Mouse (Mus musculus) left cerebral cortex, postnatal 25 days (tissue): ENCODE results near the gene Dclk1. TPM values are rescaled to one million over a fixed set of nuclear protein-coding genes. Genes with fewer than 3 reads are reported as not detected.
A peak's percentile ranks its signal among the peaks of the same experiment; 100 is the strongest.

ENCODE experiments used
- DNase-seq, 2 experiments: peaks; one replicate each; pipeline ENCODE4 v3.0.0; 2022; ENCODE audit warnings: low spot score in 2 of 2, mixed read lengths in 1 of 2
- intact Hi-C: fragments of 180-260 bp; cut with DNase I; formaldehyde crosslinking; loops from one replicate; pipeline ENCODE4 v1.15.1; 2025
- total RNA-seq, 2 experiments: library from RNA; stranded (reverse); gene quantifications; 2 replicates each; pipeline ENCODE4 v1.2.3; 2021

Gene Dclk1
- total RNA-seq, 2 experiments from 2014 or later, result 1,039 to 1,049 TPM

- peak; percentile 75 to 88 for DNase-seq
These were observed 300.1 kb downstream of the Dclk1 start for GRCm38 (mm10) chr3:55542310-55542709.

DNA sequence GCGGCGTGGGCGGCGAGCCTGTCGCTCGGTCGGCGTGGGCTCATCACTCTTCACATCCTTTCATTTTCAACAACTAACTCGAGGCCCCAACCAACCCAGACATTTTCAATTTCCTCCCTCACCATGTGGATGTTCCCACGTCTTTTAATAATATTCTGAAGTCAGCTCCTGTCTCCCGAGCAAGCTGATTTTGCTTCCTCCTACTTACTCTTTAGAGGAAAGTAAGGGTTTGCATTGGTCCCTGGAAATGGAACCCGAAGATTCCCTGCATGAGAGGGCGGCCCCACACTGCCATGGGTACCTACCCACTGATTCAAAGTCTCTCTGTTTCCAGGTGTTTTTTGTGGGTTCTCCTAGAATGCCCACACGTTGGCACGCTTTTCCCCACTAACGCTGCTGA, 300.8 kb downstream of the Dclk1 start:
- peak in 1 of 2 experiments; percentile 80 for DNase-seq
- intact Hi-C loops, result loop anchor here (2.0 kb wide), 2 partner anchors 30 to 120 kb away; no protein-coding TSS in a partner anchor

More at GRCm38 (mm10) chr3:55542310-55542709, 300.1 kb downstream of the Dclk1 start:
- intact Hi-C loops, result loop anchor here (2.0 kb wide), 2 partner anchors 30 to 120 kb away; no protein-coding TSS in a partner anchor

DNA sequence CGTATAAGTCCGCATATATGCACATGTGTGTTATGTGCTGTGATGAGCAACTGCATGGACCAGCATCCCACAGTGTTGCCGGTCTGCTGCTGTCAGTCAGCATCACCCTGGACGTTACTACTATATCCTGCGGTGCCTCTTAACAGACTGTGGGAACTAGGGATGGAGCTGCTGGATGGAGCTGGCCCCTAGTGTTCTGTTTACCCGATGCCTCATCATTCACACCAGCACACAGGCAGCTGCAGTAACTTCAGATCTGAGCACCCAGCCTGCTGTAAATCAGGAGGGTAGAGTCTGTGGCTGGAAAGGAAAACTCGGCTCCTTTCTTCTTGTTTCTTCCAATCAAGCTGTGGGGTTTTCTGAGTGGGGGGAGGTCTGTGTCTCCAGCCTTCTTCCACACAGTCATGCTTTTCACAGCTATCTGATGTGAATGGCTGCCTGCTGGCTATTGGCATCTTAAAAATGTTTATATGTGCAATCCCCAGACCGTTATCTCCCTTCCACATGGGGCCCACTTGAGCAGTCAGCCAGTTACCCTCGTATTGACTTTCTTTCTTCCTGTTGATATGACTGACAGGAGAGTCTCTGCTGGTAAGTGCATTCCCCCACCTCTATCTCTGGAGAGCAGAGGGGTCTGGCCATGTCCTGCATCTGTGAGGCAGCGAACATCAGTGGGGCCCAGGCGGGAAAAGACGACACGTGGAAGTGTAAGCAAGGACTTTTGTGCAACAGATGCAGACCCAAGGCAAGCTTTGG, 301.9 kb downstream of the Dclk1 start:
- intact Hi-C loops, result loop anchor here (2.0 kb wide), 2 partner anchors 29 to 119 kb away; no protein-coding TSS in a partner anchor
- DNase-seq, result peak in 1 of 2 experiments; percentile 15

- intact Hi-C loops, result no loop called here
- DNase-seq, result no peak
These were observed 303.1 kb downstream of the Dclk1 start for GRCm38 (mm10) chr3:55545296-55545695.

- intact Hi-C loops, result no loop called here
- no peak for DNase-seq
These were observed 303.8 kb downstream of the Dclk1 start for GRCm38 (mm10) chr3:55545916-55546315.

GRCm38 (mm10) chr3:55547106-55547505, 304.9 kb downstream of the Dclk1 start:
- intact Hi-C loops, result no loop called here
- no peak for DNase-seq

DNA sequence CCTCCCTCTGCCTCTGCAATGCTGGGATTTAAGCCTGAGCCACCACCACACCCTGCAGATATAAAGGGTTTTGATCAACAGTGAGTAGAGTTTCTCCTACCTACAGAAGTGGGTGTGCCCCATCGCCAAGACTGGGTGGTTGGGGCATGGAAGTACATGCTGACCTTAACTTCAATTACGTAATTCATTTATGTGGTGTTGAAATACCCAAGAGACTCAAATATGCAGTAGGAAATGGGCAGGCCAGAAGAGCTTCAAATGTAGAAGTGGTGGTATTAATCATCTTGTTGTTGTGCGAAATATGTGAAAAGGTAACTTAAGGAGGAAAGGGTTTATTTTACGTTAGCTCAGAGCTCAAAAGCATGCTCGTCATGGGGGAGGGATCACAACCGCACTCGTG, 307.2 kb downstream of the Dclk1 start:
- DNase-seq, result no peak
- intact Hi-C loops, result no loop called here

GRCm38 (mm10) chr3:55550962-55551361, 308.8 kb downstream of the Dclk1 start:
- intact Hi-C loops, result no loop called here
- no peak for DNase-seq

DNA sequence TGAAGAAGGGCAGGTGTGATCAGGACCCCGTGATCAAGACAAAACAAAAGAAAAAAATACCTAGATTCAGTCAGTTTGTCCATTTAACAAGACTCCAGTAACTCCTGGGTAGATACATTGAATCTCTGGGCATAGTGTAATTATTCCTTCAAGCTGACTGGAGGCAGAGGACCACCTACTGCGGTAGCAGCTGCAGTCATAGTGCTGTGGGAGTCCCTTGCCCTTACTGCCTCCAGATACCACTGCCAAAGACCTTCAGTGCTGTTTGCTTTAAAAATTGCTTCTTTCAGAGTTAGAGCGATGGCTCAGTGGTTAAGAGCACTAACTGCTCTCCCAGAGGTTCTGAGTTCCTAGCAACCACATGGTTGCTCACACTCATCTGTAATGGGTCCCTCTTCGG, 309.7 kb downstream of the Dclk1 start:
- intact Hi-C loops, result no loop called here
- DNase-seq, result no peak

GRCm38 (mm10) chr3:55553031-55553430, 310.9 kb downstream of the Dclk1 start:
- intact Hi-C loops, result no loop called here
- DNase-seq, result no peak

GRCm38 (mm10) chr3:55555848-55556247, 313.7 kb downstream of the Dclk1 start:
- DNase-seq, result no peak
- intact Hi-C loops, result no loop called here

GRCm38 (mm10) chr3:55558570-55558969, 316.4 kb downstream of the Dclk1 start:
- intact Hi-C loops, result no loop called here
- no peak for DNase-seq

- intact Hi-C loops, result no loop called here
- DNase-seq, result no peak
These were observed 325.3 kb downstream of the Dclk1 start for GRCm38 (mm10) chr3:55567476-55567875.

DNA sequence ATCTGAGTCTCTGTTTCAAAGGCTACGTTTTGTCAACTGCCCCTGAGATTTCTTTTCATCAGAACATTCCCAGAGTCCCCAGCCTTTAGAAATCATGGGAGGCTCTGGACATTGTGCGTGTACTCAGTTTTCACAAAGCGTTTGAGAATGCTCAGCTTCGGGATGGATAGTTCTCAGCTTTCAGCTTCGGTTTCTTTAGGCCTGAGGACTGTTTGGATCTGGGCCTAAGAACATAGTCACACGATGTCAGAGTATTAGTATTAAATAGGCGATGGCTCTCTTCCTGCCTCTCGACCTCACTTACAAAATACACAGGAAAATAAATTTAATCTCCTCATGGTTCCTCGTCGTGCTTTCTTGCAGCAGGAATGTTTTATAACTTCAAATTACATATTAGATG, 327.4 kb downstream of the Dclk1 start:
- DNase-seq, result no peak
- intact Hi-C loops, result no loop called here

DNA sequence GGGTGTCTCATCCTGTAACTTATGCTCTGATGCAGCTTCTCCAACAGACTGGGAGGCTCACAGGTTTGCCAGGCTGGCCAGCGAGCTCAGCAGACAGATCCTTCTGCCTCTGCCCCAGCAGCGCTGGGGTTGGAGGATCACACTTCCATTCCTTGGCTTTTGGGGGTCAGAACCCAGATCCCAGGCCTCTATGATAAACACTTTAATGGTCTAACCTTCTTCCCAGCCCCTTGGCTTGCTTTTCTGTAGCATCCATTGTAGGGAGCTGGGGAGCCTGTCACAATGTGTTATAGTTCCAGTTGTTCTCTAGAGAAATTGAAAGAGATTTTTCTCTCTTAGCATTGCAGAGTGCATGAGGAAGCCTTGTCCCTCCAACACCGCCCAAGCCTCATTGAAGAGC, 328.9 kb downstream of the Dclk1 start:
- intact Hi-C loops, result loop anchor here (10.0 kb wide), 1 partner anchor 414 kb away; no protein-coding TSS in a partner anchor
- peak in 1 of 2 experiments; percentile 42 for DNase-seq

- intact Hi-C loops, result loop anchor here (2.0 to 10.0 kb wide), 2 partner anchors 29 to 413 kb away; no protein-coding TSS in a partner anchor
- peak; percentile 29 to 76 for DNase-seq
These were observed 329.6 kb downstream of the Dclk1 start for GRCm38 (mm10) chr3:55571552-55572296.

DNA sequence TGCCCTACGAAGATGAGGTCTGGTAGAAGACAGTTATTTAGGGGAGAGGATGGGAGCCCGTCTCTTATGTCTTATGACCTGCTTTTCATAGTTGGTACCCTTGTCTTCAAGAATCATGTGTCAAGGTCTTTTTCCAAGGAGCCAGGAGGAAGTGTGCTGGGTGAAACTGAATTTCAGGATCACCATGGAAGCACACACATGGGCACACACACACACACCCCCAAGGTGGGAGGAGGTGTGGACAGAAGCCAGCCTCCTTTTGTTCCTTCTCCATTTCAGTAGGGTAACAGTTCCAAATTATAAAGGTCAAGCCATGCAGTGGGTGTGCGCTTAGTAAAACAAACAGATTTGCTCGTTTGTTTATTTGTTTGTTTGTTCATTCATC, 330.1 kb downstream of the Dclk1 start:
- intact Hi-C loops, result loop anchor here (2.0 to 10.0 kb wide), 2 partner anchors 29 to 413 kb away; no protein-coding TSS in a partner anchor
- DNase-seq, result peak in 1 of 2 experiments; percentile 44

GRCm38 (mm10) chr3:55574003-55574402, 331.8 kb downstream of the Dclk1 start:
- peak; percentile 46 to 70 for DNase-seq

DNA sequence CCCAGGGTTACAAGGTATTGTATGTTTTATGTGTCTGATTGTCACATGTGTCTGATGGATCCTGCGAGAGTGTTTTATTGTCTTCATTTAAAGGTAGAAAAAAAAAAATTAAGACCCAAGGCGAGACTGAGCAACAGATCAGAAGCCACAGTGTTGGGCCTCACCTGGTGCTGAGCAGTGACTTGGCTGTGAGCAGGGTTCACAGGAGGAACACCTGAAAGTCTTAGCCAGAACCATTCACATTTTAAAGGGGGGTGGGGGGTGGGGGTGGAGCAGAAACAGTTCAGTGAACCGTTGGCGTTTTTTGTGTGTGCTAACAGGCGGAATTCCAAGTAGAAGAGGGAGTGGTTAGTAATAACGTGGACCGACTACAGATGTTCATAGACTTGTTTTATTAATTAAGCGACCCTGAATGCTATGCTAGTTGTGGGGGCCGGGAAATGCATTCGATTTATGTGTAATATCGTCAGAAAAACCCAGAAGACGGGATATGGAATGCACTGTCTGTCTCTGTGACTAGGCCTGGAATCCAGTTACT, 345.3 kb downstream of the Dclk1 start:
- no peak for DNase-seq
- intact Hi-C loops, result no loop called here

More at GRCm38 (mm10) chr3:55574003-55574402, 331.8 kb downstream of the Dclk1 start:
- intact Hi-C loops, result loop anchor here (10.0 kb wide), 1 partner anchor 411 kb away; no protein-coding TSS in a partner anchor
